Comparison of ENCODE assay signal across 8 mouse cellular contexts in genomic region chr7:116444326-116444809, GRCm38 (mm10). TPM values are rescaled to one million over a fixed set of nuclear protein-coding genes. Genes with fewer than 3 reads are reported as not detected.
DNase-seq lines count a peak whose midpoint lies in the region; ATAC-seq and TF ChIP-seq lines count a peak whose summit lies in the region.

No protein-coding gene starts in this region.

- H3K27me3 ChIP-seq in heart, embryonic 14.5 days (ENCODE audit: control insufficient read depth, insufficient read depth, low read length), result no peaks in the 10 kb centered on the region

- WGBS in heart, embryonic 14.5 days, result 3% methylated on average over 2 of the region's 2 CpGs

- H3K9me3 ChIP-seq in heart, embryonic 14.5 days (ENCODE audit: control insufficient read depth, low read length), result no peaks in the 10 kb centered on the region

- peak overlapping the region; percentile 91 for H3K9ac ChIP-seq in heart, embryonic 14.5 days (ENCODE audit: low read length)

- peaks cover 2 to 27% of the 10 kb centered on the region in 2 experiments; a peak in 3 of 4 replicates for H3K4me1 ChIP-seq in heart, embryonic 14.5 days (ENCODE audit: control insufficient read depth in 2 of 2, insufficient read depth in 2 of 2, low read length in 2 of 2)

- peak overlapping the region; percentile 90 for H3K27ac ChIP-seq in gastrocnemius, adult 2 months
- peak overlapping the region; percentile 84 to 92 for H3K27ac ChIP-seq in heart, embryonic 14.5 days (replicated peaks in 1 of 2; ENCODE audit: control insufficient read depth in 1 of 2, insufficient read depth in 1 of 2, low read depth in 2 of 2, low read length in 2 of 2)

- H3K36me3 ChIP-seq in heart, embryonic 14.5 days (ENCODE audit: control insufficient read depth, insufficient read depth, low read length), result no peaks in the 10 kb centered on the region

- ATAC-seq in heart, embryonic 14.5 days (ENCODE audit: insufficient number of reproducible peaks, insufficient read depth, low FRiP score, low read depth), result no peak
- ATAC-seq in activated CD4-positive, CD25-positive, alpha-beta regulatory T cell, adult 4 months, result no peak

- peak overlapping the region; percentile 93 for H3K4me2 ChIP-seq in heart, embryonic 14.5 days (ENCODE audit: low read length)

- H3K4me3 ChIP-seq in gastrocnemius, adult 2 months, result peak overlapping the region; percentile 91
- H3K4me3 ChIP-seq in heart, embryonic 14.5 days (ENCODE audit: control insufficient read depth in 1 of 2, insufficient read depth in 1 of 2, low read depth in 1 of 2, low read length in 2 of 2), result peak overlapping the region; percentile 70 to 91

- DNase-seq in gastrocnemius, adult 2 months, result peak; percentile 20
- DNase-seq in gastrocnemius, postnatal 4 days (ENCODE audit: low spot score in 2 of 2), result no peak
- peak; percentile 51 for DNase-seq in embryo, embryonic 10.5 days (ENCODE audit: low spot score)
- DNase-seq in kidney, postnatal 14 days, result peak; percentile 55
- DNase-seq in mesoderm, embryonic 11.5 days (ENCODE audit: low read depth, low spot score), result peak; percentile 72
- DNase-seq in layer of hippocampus, postnatal 36 days, result no peak

- intact Hi-C loops in gastrocnemius, adult 2 months (cut with DNase I), result loop anchor here (5.0 kb wide), 2 partner anchors 73 to 107 kb away; no protein-coding TSS in a partner anchor

- TF ChIP-seq CTCF in gastrocnemius, adult 2 months (IDR thresholded peaks at IDR 0.05), result no peak

RNA-seq across cellular contexts. Expression of gene Pik3c2a, which starts 1.1 kb away (rescaled TPM):
- 1 to 10 TPM; 6.7 to 9.7 TPM for total RNA-seq in gastrocnemius, adult 2 months (2021)
- total RNA-seq in gastrocnemius, postnatal 4 days (2021), result 10 to 100 TPM; 18.3 to 20.3 TPM
- 22.1 and 24.2 TPM in 2 replicates for polyA plus RNA-seq in heart, embryonic 14.5 days (2014; fragmentation: Nextera tagmentation; extraction: Ambion mirVana)
- polyA plus RNA-seq in activated CD4-positive, CD25-positive, alpha-beta regulatory T cell, adult 4 months (2017; shearing (Covaris generic)), result 10 to 100 TPM; 51.6 to 62.7 TPM
- total RNA-seq in layer of hippocampus, postnatal 36 days (2021), result 10 to 100 TPM; 28.5 to 30.0 TPM

RNA-seq across cellular contexts. Expression of gene Nucb2, which starts 59.8 kb away (rescaled TPM):
- total RNA-seq in gastrocnemius, adult 2 months (2021), result 1 to 10 TPM; 3.9 to 7.7 TPM
- 10 to 100 TPM; 24.3 to 27.8 TPM for total RNA-seq in gastrocnemius, postnatal 4 days (2021)
- 7.2 TPM in 2 replicates for polyA plus RNA-seq in heart, embryonic 14.5 days (2014; fragmentation: Nextera tagmentation; extraction: Ambion mirVana)
- polyA plus RNA-seq in activated CD4-positive, CD25-positive, alpha-beta regulatory T cell, adult 4 months (2017; shearing (Covaris generic)), result 10 to 100 TPM; 20.2 to 21.9 TPM
- 10 to 100 TPM; 25.4 to 25.6 TPM for total RNA-seq in layer of hippocampus, postnatal 36 days (2021)

Comparison
In these comparisons a context has a peak if more than half of its experiments do, and no peak if none do; other contexts are left out.
1. DNase-seq: peak in gastrocnemius, adult 2 months (single experiment), embryo, embryonic 10.5 days (single experiment), kidney, postnatal 14 days (single experiment) and mesoderm, embryonic 11.5 days (single experiment); none in gastrocnemius, postnatal 4 days (0 of 2) and layer of hippocampus, postnatal 36 days (0 of 2).